Mouse (Mus musculus) olfactory bulb, adult 2 months (tissue): ENCODE measurements at regions not wholly inside any gene's neighbourhood (a gene's known extent, or its start where the extent isn't known, plus 50 kb on each side); places are given as distances from the start of the nearest gene placed in this dataset.

Source experiments
- CTCF ChIP-seq: fragments of 200-500 bp; IDR thresholded peaks from 2 replicates; pipeline ENCODE4 v1.5.1; 2012; ENCODE audit warnings: low read depth, mild to moderate bottlenecking, low read length, moderate library complexity; ENCODE audit not compliant: insufficient read depth
- POLR2A ChIP-seq: fragments of 200-500 bp; IDR thresholded peaks from 2 replicates; pipeline ENCODE4 v1.6.1; 2012; ENCODE audit warnings: mild to moderate bottlenecking, low read depth, low read length, moderate library complexity; ENCODE audit not compliant: insufficient read depth

DNA sequence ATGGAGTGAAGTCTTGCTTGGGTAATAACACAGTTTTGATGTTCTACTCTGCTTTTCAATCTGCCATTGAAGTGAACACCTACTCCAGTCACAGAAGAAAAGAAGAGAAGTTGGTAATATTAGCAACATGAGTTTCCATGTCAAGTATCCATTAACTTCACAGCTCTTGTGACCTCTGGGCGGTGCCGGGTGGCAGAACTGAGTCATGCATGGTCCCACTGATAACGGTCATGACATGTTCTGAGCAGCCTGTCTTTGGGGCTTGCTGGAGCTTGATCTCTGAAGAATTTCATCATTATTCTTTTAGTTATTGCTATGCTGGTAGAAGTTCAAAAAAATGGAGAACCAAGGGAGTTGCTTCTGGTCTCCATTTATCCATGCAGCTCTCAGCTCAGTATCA is 215.1 kb upstream of the Ptger4 start:
- no peak for TF ChIP-seq CTCF
- TF ChIP-seq POLR2A, result no peak
